Mouse (Mus musculus) ES-E14 (cell line): ENCODE measurements around the gene Acox1. TPM values are rescaled to one million over a fixed set of nuclear protein-coding genes. Genes with fewer than 3 reads are reported as not detected.

Source experiments
- DNase-seq: peaks from one replicate; pipeline ENCODE4 v3.0.0-alpha.2; 2013; ENCODE audit warnings: low read depth, low spot score
- H3K27ac ChIP-seq: 2 replicates; pipeline ENCODE4 v1.5.1; 2012; ENCODE audit warnings: low read depth, mild to moderate bottlenecking, low read length, moderate library complexity, mixed read lengths; ENCODE audit not compliant: poor library complexity, insufficient read depth, severe bottlenecking
- H3K36me3 ChIP-seq: 2 replicates; pipeline ENCODE4 v1.6.1; 2012; ENCODE audit warnings: mild to moderate bottlenecking, low read length, moderate library complexity, mixed read lengths; ENCODE audit not compliant: control insufficient read depth, poor library complexity, insufficient read depth, severe bottlenecking
- H3K4me1 ChIP-seq, 2 experiments: fragments of 150-350 bp in 1 of 2; sonication (generic) in 1 of 2; 2 replicates each; pipeline ENCODE4 v1.6.1; 2012; ENCODE audit warnings: low read length in 2 of 2, mild to moderate bottlenecking in 1 of 2, mixed read lengths in 1 of 2; ENCODE audit not compliant: control insufficient read depth in 2 of 2, insufficient read depth in 2 of 2, poor library complexity in 1 of 2
- H3K4me3 ChIP-seq, 2 experiments: fragments of 150-350 bp in 1 of 2; sonication (generic) in 1 of 2; 2 replicates each; pipeline ENCODE4 v1.5.1; 2012; ENCODE audit warnings: low read length in 2 of 2, low read depth in 1 of 2, mild to moderate bottlenecking in 1 of 2, mixed read lengths in 1 of 2; ENCODE audit not compliant: insufficient read depth in 1 of 2, poor library complexity in 1 of 2, severe bottlenecking in 1 of 2
- H3K9ac ChIP-seq: 2 replicates; pipeline ENCODE4 v1.6.1; 2012; ENCODE audit warnings: low read depth, mild to moderate bottlenecking, low read length, mixed read lengths; ENCODE audit not compliant: poor library complexity, insufficient read depth, severe bottlenecking
- H3K9me3 ChIP-seq: fragments of 150-350 bp; sonication (generic); 2 replicates; pipeline ENCODE4 v1.6.1; 2012; ENCODE audit warnings: low read depth, mild to moderate bottlenecking, low read length; ENCODE audit not compliant: control insufficient read depth, insufficient read depth
- CHD2 ChIP-seq: IDR thresholded peaks from 2 replicates; pipeline ENCODE4 v1.6.1; 2014; ENCODE audit warnings: mild to moderate bottlenecking, low read depth, low read length, inconsistent platforms
- HCFC1 ChIP-seq: IDR thresholded peaks from 2 replicates; pipeline ENCODE4 v1.6.1; 2012; ENCODE audit warnings: low read length, inconsistent platforms, borderline replicate concordance; ENCODE audit not compliant: insufficient read depth
- MAFK ChIP-seq: IDR thresholded peaks from 2 replicates; pipeline ENCODE4 v1.6.1; 2014; ENCODE audit warnings: mild to moderate bottlenecking, low read depth, low read length, inconsistent platforms; ENCODE audit not compliant: insufficient read depth
- ZC3H11A ChIP-seq: IDR thresholded peaks from 2 replicates; pipeline ENCODE4 v1.6.1; 2012; ENCODE audit warnings: low read depth, mild to moderate bottlenecking, inconsistent platforms, low read length, borderline replicate concordance
- ZNF384 ChIP-seq: IDR thresholded peaks from 2 replicates; pipeline ENCODE4 v1.6.1; 2012; ENCODE audit warnings: low read depth, low read length, inconsistent platforms
- in situ Hi-C, 2 experiments: fragments of 600-800 bp; cut with MboI; formaldehyde crosslinking; loops; one replicate each; pipeline ENCODE4 v1.15.1; 2025; ENCODE audit warnings: low sequenced_read_pairs in 2 of 2, inconsistent platforms in 1 of 2; ENCODE audit not compliant: unreplicated experiment in 2 of 2
- total RNA-seq: library from RNA; depleted of rRNA; stranded (reverse); fragments of 300-350 nt; gene quantifications from 2 replicates; pipeline ENCODE4 v1.2.3, GENCODE M21; 2012

The Acox1 gene
- total RNA-seq, 1 experiment: 16.5 TPM

GRCm38 (mm10) chr11:116221931-116222739 lies 23.3 kb upstream of the Acox1 start:
- in situ Hi-C loops: loop anchor here in 1 of 2 experiments (5.0 kb wide), 1 partner anchor 235 kb away; no protein-coding TSS in a partner anchor
- no peak overlapping the region for H3K27ac ChIP-seq
- no peak for DNase-seq
- TF ChIP-seq CHD2 (no peak), ZNF384 (no peak), ZC3H11A (no peak), HCFC1 (no peak), MAFK (no peak)
- H3K4me3 ChIP-seq: peak overlapping the region; percentile 48 to 57
- no peaks in the 10 kb centered on the region for H3K9me3 ChIP-seq
- H3K4me1 ChIP-seq: peaks cover 0 to 11% of the 10 kb centered on the region in 2 experiments; a peak in 1 of 4 replicates
- H3K36me3 ChIP-seq: no peaks in the 10 kb centered on the region
- peak overlapping the region; percentile 20; the same call in 1 of the 2 replicates for H3K9ac ChIP-seq

GRCm38 (mm10) chr11:116219885-116220284 lies 21.0 kb upstream of the Acox1 start:
- DNase-seq: peak; percentile 77
- Histone ChIP-seq H3K4me1 (peaks cover 0 to 11% of the 10 kb centered on the region in 2 experiments; a peak in 1 of 4 replicates), H3K27ac (no peak overlapping the region), H3K36me3 (no peaks in the 10 kb centered on the region), H3K4me3 (no peak overlapping the region), H3K9ac (no peak overlapping the region), H3K9me3 (no peaks in the 10 kb centered on the region)
- TF ChIP-seq HCFC1: no peak
- TF ChIP-seq ZC3H11A: no peak
- in situ Hi-C loops: loop anchor here in 1 of 2 experiments (5.0 kb wide), 1 partner anchor 237 kb away; no protein-coding TSS in a partner anchor

DNA sequence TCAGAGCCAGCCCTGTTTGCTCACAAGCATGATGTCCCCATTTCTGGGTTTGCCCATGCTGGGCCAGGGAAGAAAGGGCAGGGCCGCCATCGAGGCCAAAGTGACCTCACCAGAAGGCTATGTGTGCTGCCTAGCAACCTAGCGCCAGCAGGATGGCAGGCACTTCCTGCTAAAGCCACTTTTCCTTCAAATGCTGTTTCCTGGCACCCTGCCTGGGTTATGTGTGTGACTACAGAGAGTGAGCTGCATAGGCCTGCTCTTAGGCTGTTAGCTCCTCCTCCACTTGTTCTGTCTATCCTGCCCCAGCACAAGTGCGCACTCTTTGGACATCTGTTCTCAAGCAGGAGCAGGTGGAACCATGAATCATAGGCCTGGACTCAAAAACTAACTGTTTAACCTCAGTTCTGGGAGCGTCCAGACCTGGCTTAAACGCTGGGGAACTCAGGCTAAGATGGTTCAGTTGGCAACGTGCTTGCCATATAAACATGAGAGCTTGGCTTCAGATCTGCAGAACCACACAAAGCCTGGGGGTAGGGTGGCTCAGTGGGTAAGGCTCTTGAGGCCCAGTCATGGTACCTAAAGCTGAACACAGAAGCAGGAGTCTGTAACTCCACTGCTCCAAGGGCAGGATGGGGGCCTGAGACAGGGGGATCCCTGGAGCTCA lies 20.0 kb upstream of the Acox1 start:
- H3K4me1 ChIP-seq: peaks cover 0 to 11% of the 10 kb centered on the region in 2 experiments; a peak in 1 of 4 replicates
- H3K36me3 ChIP-seq: no peaks in the 10 kb centered on the region
- no peak for DNase-seq
- H3K27ac ChIP-seq: no peak overlapping the region
- no peaks in the 10 kb centered on the region for H3K9me3 ChIP-seq
- in situ Hi-C loops: no loop called here
- TF ChIP-seq HCFC1 (no peak), CHD2 (no peak), ZNF384 (no peak), ZC3H11A (no peak), MAFK (no peak)
- no peak overlapping the region for H3K4me3 ChIP-seq
- H3K9ac ChIP-seq: no peak overlapping the region

DNA sequence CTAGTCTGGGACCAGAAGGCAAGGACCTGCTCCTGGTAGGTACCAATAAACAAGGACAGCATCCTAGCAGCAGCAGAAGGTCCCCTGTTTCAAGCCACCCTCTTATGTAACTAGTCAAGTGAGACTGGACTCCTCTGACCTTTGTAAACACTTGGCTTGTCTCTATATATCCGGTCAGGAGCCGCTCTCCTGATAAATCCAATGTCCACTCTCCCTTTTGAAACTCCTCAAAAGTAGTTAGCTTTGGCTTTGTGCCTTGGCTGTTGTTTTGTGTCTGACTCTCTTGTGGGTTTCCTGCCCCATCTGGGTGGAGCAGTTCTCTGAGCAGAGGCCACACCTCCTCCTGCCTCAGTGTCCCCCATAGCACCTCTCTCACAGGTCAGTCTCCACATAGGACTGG lies 19.4 kb upstream of the Acox1 start:
- in situ Hi-C loops: no loop called here
- H3K27ac ChIP-seq: no peak overlapping the region

More for the DNA sequence above, 19.4 kb upstream of the Acox1 start:
- H3K9me3 ChIP-seq: no peaks in the 10 kb centered on the region
- no peak overlapping the region for H3K4me3 ChIP-seq
- no peak for TF ChIP-seq MAFK
- no peak for TF ChIP-seq HCFC1
- TF ChIP-seq ZC3H11A: no peak
- TF ChIP-seq CHD2: no peak
- no peak for TF ChIP-seq ZNF384
- DNase-seq: no peak
- no peak overlapping the region for H3K9ac ChIP-seq
- H3K36me3 ChIP-seq: no peaks in the 10 kb centered on the region
- H3K4me1 ChIP-seq: peaks cover 0 to 7% of the 10 kb centered on the region in 2 experiments; a peak in 1 of 4 replicates
